Mouse (Mus musculus): ENCODE data around the gene Olfr469.

DNA sequence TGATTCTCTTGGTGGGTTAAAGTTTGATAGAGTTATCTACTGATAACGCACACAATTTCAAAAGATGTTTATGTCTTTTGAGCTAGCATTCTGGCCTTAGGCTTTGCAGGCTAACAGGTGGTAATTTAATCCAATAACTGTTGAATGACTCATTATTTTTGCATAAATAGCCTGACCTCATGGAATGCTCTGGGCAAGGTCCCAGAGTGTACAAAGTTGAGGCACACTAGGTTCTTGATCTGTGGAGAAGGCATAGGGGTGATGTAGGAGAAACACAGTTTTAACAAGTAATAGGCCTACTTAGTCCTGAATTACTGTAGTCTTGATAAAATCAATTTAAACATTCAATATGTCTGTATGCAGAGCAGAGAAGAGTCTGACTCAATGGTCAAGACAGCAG lies 47.1 kb downstream of the Olfr469 start:
- TF ChIP-seq MAFK (IDR thresholded peaks at IDR 0.05; ENCODE audit: insufficient read depth, low read depth, low read length) (no peak), ZNF384 (IDR thresholded peaks at IDR 0.05; ENCODE audit: low read depth, low read length) (no peak)

All from ES-E14 (cell line).